Comparison of ENCODE assay signal across 7 mouse cellular contexts in the genomic region with DNA sequence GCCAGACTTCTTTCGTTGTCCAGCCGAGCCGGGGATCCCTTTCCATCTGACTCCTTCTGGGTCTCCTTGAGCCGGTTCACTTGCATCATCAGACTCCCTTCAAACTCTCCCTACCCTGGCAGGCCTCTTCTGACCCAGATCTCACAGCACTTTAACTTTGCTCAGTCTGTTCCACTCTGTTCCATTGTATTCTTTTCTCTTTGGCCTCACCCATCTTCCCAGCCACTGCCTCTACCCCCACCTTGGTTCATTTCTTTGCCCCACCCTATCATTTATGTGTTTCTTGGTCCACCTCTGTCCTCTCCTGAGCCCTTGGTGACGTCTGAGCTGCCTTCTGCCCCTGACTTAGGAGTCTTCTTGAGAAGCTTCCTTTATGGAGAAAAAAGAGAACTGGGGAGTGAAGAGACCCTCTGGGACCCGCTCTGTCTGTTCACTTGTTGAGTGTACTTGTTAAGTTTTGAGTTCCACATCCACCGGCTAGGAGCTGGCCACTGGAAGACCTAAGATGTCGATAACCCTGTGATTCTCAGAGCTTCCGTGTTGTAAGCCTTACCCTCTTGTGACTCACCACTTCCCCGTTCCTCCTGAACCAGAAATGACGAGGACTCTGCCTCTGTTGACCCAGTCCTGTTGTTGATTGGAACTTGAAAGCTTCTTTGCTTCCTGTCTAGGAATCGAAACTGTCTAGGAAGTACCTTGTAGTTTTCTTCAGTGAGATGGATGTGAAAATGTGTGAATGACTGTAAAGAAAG. TPM values are rescaled to one million over a fixed set of nuclear protein-coding genes. Genes with fewer than 3 reads are reported as not detected.
DNase-seq lines count a peak whose midpoint lies in the region; ATAC-seq and TF ChIP-seq lines count a peak whose summit lies in the region.

No protein-coding gene starts in this region.

- H3K9me3 ChIP-seq in E14TG2a.4 (ENCODE audit: low read length): no peaks in the 10 kb centered on the region
- H3K9me3 ChIP-seq in intestine, embryonic 16.5 days (ENCODE audit: control insufficient read depth, low read length): no peaks in the 10 kb centered on the region
- H3K9me3 ChIP-seq in lung, embryonic 15.5 days: no peaks in the 10 kb centered on the region

- H3K4me3 ChIP-seq in E14TG2a.4 (replicated peaks; ENCODE audit: low read length): peak overlapping the region; percentile 94
- peak overlapping the region; percentile 79 for H3K4me3 ChIP-seq in intestine, embryonic 16.5 days (ENCODE audit: low read length)
- peak overlapping the region; percentile 86 for H3K4me3 ChIP-seq in lung, embryonic 15.5 days
- H3K4me3 ChIP-seq in olfactory bulb, adult 2 months (ENCODE audit: insufficient read depth, low read depth, low read length): peak overlapping the region; percentile 66

- no peak for TF ChIP-seq POLR2A in olfactory bulb, adult 2 months (IDR thresholded peaks at IDR 0.05; ENCODE audit: insufficient read depth, low read depth, low read length)

- WGBS in intestine, embryonic 16.5 days: 4% methylated on average over 12 of the region's 12 CpGs
- under 1% methylated on average over 12 of the region's 12 CpGs for WGBS in lung, embryonic 15.5 days
- WGBS in olfactory bulb, adult 2 months: 2% methylated on average over 12 of the region's 12 CpGs

- peaks cover 54% of the 10 kb centered on the region for H3K4me1 ChIP-seq in E14TG2a.4 (replicated peaks; ENCODE audit: low read depth, low read length)
- peaks cover 23% of the 10 kb centered on the region for H3K4me1 ChIP-seq in intestine, embryonic 16.5 days (ENCODE audit: control insufficient read depth, insufficient read depth, low read length)
- H3K4me1 ChIP-seq in lung, embryonic 15.5 days: peaks cover 21% of the 10 kb centered on the region
- H3K4me1 ChIP-seq in olfactory bulb, adult 2 months (ENCODE audit: control insufficient read depth, insufficient read depth, low read length): peaks cover 7% of the 10 kb centered on the region

- no peak for TF ChIP-seq CTCF in E14TG2a.4 (conservative IDR thresholded peaks at IDR 0.05; ENCODE audit: low read length)
- no peak for TF ChIP-seq CTCF in olfactory bulb, adult 2 months (IDR thresholded peaks at IDR 0.05; ENCODE audit: insufficient read depth, low read depth, low read length)

- H3K36me3 ChIP-seq in E14TG2a.4 (ENCODE audit: insufficient read depth, low read length): peaks cover 31% of the 10 kb centered on the region
- no peaks in the 10 kb centered on the region for H3K36me3 ChIP-seq in intestine, embryonic 16.5 days (ENCODE audit: control insufficient read depth, insufficient read depth, low read length)
- H3K36me3 ChIP-seq in lung, embryonic 15.5 days: peaks cover 14% of the 10 kb centered on the region

- peak; percentile 72 for DNase-seq in adipocyte (ENCODE audit: low spot score)
- DNase-seq in frontal cortex, postnatal 10 days (ENCODE audit: low spot score in 2 of 2): no peak

- peak overlapping the region; percentile 93 for H3K9ac ChIP-seq in intestine, embryonic 16.5 days (ENCODE audit: low read depth, low read length)
- peak overlapping the region; percentile 89 for H3K9ac ChIP-seq in lung, embryonic 15.5 days

- H3K27me3 ChIP-seq in E14TG2a.4 (ENCODE audit: insufficient read depth, low read length): no peaks in the 10 kb centered on the region
- H3K27me3 ChIP-seq in intestine, embryonic 16.5 days (replicated peaks; ENCODE audit: control insufficient read depth, insufficient read depth, low read length): no peaks in the 10 kb centered on the region
- H3K27me3 ChIP-seq in lung, embryonic 15.5 days: no peaks in the 10 kb centered on the region

- peak overlapping the region; percentile 95 for H3K27ac ChIP-seq in intestine, embryonic 16.5 days (ENCODE audit: low read length)
- H3K27ac ChIP-seq in lung, embryonic 15.5 days: peak overlapping the region; percentile 81
- peak overlapping the region; percentile 44 for H3K27ac ChIP-seq in olfactory bulb, adult 2 months (ENCODE audit: insufficient read depth, low read depth, low read length)

- ATAC-seq in granulocyte monocyte progenitor cell, adult 5-6 weeks (replicated peaks; ENCODE audit: poor library complexity, severe bottlenecking): peak; percentile 80
- peak; percentile 49 for ATAC-seq in intestine, embryonic 16.5 days
- no peak for ATAC-seq in lung, embryonic 15.5 days (ENCODE audit: borderline replicate concordance, extremely low read depth, low FRiP score, low TSS enrichment)

- peak overlapping the region; percentile 90 for H3K4me2 ChIP-seq in intestine, embryonic 16.5 days (ENCODE audit: low read depth, low read length)
- H3K4me2 ChIP-seq in lung, embryonic 15.5 days: peak overlapping the region; percentile 70

RNA-seq across cellular contexts. Expression of a gene that starts 6.2 kb away (rescaled TPM):
- 108 and 120 TPM in 2 replicates for total RNA-seq in granulocyte monocyte progenitor cell, adult 5-6 weeks (2014; fragmentation: Nextera tagmentation)
- total RNA-seq in granulocyte monocyte progenitor cell, adult 5-6 weeks (2017): 125 and 129 TPM in 2 replicates
- 23.6 and 28.7 TPM in 2 replicates for polyA plus RNA-seq in intestine, embryonic 16.5 days (2015; fragmentation: Nextera tagmentation; extraction: Ambion mirVana)
- polyA plus RNA-seq in lung, embryonic 15.5 days (2015; fragmentation: Nextera tagmentation; extraction: Ambion mirVana): 27.2 and 27.6 TPM in 2 replicates
- 288 TPM in 1 of 2 replicates, not detected in the other for polyA plus RNA-seq in olfactory bulb, adult 2 months (2012; ENCODE audit: insufficient read depth, insufficient read length, low replicate concordance, missing spikeins)

RNA-seq across cellular contexts. Expression of a gene that starts 44.4 kb away (rescaled TPM):
- not detected in 2 replicates for total RNA-seq in granulocyte monocyte progenitor cell, adult 5-6 weeks (2014; fragmentation: Nextera tagmentation)
- total RNA-seq in granulocyte monocyte progenitor cell, adult 5-6 weeks (2017): 0.52 TPM in 1 of 2 replicates, not detected in the other
- not detected in 2 replicates for polyA plus RNA-seq in intestine, embryonic 16.5 days (2015; fragmentation: Nextera tagmentation; extraction: Ambion mirVana)
- polyA plus RNA-seq in lung, embryonic 15.5 days (2015; fragmentation: Nextera tagmentation; extraction: Ambion mirVana): not detected in 2 replicates
- not detected in 2 replicates for polyA plus RNA-seq in olfactory bulb, adult 2 months (2012; ENCODE audit: insufficient read depth, insufficient read length, low replicate concordance, missing spikeins)

RNA-seq across cellular contexts. Expression of a gene that starts 44.6 kb away (rescaled TPM):
- 1.2 and 1.7 TPM in 2 replicates for total RNA-seq in granulocyte monocyte progenitor cell, adult 5-6 weeks (2014; fragmentation: Nextera tagmentation)
- 0.77 and 1.3 TPM in 2 replicates for total RNA-seq in granulocyte monocyte progenitor cell, adult 5-6 weeks (2017)
- 0.53 and 0.55 TPM in 2 replicates for polyA plus RNA-seq in intestine, embryonic 16.5 days (2015; fragmentation: Nextera tagmentation; extraction: Ambion mirVana)
- polyA plus RNA-seq in lung, embryonic 15.5 days (2015; fragmentation: Nextera tagmentation; extraction: Ambion mirVana): 1.0 TPM in 2 replicates
- polyA plus RNA-seq in olfactory bulb, adult 2 months (2012; ENCODE audit: insufficient read depth, insufficient read length, low replicate concordance, missing spikeins): not detected in 2 replicates

RNA-seq across cellular contexts. Expression of a gene that starts 54.2 kb away (rescaled TPM):
- total RNA-seq in granulocyte monocyte progenitor cell, adult 5-6 weeks (2014; fragmentation: Nextera tagmentation): 8.4 and 15.5 TPM in 2 replicates
- total RNA-seq in granulocyte monocyte progenitor cell, adult 5-6 weeks (2017): 11.5 and 15.2 TPM in 2 replicates
- polyA plus RNA-seq in intestine, embryonic 16.5 days (2015; fragmentation: Nextera tagmentation; extraction: Ambion mirVana): 41.2 and 41.9 TPM in 2 replicates
- polyA plus RNA-seq in lung, embryonic 15.5 days (2015; fragmentation: Nextera tagmentation; extraction: Ambion mirVana): 26.4 and 29.1 TPM in 2 replicates
- polyA plus RNA-seq in olfactory bulb, adult 2 months (2012; ENCODE audit: insufficient read depth, insufficient read length, low replicate concordance, missing spikeins): not detected in 2 replicates

Comparison
In these comparisons a context has a peak if more than half of its experiments do, and no peak if none do; other contexts are left out.
1. H3K27ac ChIP-seq: peak in every context shown above with its lines; median percentile 95 in intestine, embryonic 16.5 days; 81 in lung, embryonic 15.5 days; 44 in olfactory bulb, adult 2 months.